Mouse (Mus musculus) layer of hippocampus, postnatal 14 days (tissue): ENCODE measurements around the gene C3. TPM values are rescaled to one million over a fixed set of nuclear protein-coding genes. Genes with fewer than 3 reads are reported as not detected.

ENCODE experiments used
- DNase-seq, 2 experiments: peaks; one replicate each; pipeline ENCODE4 v3.0.0; 2021 to 2022; ENCODE audit warnings: low spot score in 2 of 2, mixed read lengths in 1 of 2
- long read RNA-seq, 2 experiments: library from polyadenylated mRNA; stranded (forward); transcript quantifications; one replicate each; pipeline ENCODE4 v2.0.0; 2021
- total RNA-seq, 2 experiments: library from RNA; stranded (reverse); gene quantifications; 2 replicates each; pipeline ENCODE4 v1.2.3; 2021

Gene C3
- total RNA-seq: 1 to 10 TPM; 1.6 to 4.2 TPM
- long read RNA-seq, experiment 1, partial matches to known transcripts: 2 of 2 reads
- long read RNA-seq, experiment 1, other reads (novel, unspliced or antisense): 0 of 2 reads
- long read RNA-seq, experiment 2, full-length matches to known transcripts: 2 of 2 reads
- long read RNA-seq, experiment 2, partial matches to known transcripts: 0 of 2 reads
- long read RNA-seq, experiment 2, other reads (novel, unspliced or antisense): 0 of 2 reads

DNA sequence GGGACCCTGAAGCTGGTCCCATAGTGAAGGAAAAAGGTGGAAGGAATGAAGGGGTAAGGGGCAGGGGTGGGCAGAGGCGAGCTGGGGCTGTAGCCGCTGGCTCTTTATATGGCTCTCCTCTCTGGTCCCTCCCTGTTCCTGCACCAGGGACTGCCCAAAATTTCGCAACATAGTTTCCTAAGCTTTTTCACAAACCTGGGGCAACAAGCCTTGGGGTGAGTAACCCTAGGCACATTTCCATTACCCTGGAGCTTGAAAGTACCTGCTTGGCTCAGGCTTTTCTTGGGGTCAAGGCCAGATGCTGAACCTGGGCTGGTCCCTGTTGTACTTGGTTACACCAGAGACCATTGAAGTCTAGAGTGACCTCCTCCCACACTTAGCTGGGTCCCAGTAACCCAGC is at the start of gene C3:
Gene C3, minus strand, starts transcription at position 123 of the 400 bp plus-strand sequence.
- no peak for DNase-seq

- peak; percentile 75 to 78 for DNase-seq
These were observed 48.7 kb upstream of the C3 start for GRCm38 (mm10) chr17:57276634-57277121.

- no peak for DNase-seq
These were observed 48.0 kb upstream of the C3 start for GRCm38 (mm10) chr17:57275997-57276351.

GRCm38 (mm10) chr17:57275111-57275996 is 47.4 kb upstream of the C3 start:
- peak; percentile 52 to 60 for DNase-seq

- no peak for DNase-seq
These were observed 46.8 kb upstream of the C3 start for GRCm38 (mm10) chr17:57274686-57275085.

DNA sequence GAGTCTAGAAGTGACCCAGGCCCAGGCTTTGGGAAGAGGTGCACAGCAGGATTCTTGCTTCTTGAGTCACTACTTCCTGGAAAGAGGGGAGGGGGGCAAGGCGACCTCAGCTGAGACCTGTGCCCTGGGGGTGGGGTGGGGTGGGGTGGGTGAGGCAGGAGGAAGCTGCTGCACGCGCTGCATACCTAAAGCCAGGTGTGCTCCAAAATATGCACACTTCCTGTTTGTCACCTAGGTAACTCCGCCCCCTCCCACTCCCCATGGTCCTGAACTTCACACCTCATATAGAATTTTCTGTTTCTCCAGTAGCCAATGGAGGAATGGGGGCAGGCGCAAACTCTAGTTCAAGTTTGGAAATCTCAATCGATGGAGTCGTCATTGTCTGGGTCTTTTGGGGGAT is 45.9 kb upstream of the C3 start:
- no peak for DNase-seq

DNA sequence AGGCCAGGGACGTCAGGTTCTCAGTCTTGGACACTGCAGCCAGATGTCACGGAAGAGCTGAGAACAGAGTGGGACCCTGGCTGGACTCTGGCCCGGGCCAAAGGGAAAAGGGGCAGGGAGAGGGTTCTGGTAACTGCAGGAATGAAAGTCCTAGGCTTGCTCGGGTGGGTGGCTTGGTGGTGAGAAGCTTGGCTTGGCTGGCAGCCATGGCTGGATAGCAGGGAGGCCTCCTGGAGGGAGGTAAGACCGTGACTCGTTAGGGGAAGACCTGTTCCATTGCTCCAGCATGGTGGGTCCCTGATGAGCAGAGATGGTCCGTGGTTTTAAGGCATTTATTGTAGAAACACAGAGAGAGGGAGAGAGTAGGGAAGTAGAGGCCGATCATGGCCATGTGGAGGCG is 43.4 kb upstream of the C3 start:
- no peak for DNase-seq

DNA sequence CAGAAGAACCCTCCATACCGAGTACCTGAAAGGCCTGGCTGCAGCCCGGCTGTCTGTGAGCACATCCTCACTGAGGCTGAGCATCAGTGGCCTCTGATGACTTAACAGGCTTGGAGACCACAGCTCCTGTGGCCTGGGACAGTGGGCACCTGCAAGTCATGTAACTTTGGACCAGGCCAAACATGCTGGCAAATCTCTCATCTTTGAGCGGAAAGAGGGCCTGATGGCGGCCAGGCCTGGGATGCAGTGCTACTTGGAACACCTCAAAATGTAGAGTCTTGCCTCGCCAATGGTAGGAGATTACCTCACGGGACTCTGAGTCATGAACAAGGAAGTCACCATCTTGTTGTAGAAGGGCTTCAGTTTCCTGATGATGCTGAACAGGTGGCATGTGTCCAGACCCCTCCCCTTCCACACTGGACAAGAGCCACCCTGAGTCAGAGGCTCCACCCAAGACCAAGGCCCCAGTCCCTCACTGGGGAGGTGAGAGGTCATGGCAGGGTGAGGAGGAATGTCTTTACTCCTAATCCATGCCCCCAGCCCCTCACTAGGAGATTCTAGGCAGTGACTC is 39.7 kb upstream of the C3 start:
- no peak for DNase-seq

DNA sequence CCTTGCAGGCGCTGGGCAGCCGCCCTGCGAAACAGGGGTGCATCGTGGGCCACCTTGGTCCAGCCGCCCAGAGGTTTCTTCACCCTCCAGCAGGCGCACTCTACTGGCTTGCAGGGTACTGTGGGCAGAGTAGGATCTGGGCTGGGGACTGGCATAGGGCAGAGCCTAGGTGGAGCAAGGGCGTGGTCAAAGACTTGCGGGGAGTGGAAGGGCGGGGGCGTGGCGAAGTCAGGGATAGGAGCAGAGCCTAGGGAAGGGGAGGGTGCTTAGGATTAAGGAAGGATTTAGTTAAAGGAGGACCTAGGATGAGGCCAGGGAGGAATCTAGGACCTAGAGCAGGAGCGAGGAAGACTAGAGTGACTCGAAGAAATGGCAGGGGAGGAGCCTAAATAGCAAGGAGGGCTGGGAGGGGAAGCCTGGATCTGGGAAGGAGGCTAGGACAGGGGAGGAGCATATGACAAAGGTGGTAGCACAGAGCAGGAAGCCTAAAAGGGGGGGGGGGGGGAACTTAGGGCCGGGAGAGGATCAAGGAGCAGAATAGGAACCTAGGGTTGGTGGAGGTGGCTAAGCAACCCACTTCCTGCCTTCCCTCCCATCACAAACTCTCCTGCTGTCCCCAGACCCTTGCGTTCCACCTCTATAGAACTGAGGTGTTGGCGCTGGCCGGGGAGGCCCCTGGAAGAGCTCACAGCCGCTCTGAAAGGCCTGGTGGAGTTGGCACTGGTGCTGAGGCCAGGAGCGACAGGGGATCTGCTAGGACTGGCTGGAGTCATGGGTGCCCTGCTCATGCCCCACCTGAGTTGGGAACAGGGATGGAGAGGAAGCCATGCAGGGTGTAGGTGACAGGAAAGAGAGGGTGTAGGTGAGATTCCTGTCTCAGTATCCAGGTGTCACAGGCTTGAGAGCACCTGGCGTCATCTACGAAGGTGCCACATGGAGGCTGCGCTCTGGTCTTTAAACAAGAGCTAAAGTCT is 37.3 kb upstream of the C3 start:
- DNase-seq: no peak

DNA sequence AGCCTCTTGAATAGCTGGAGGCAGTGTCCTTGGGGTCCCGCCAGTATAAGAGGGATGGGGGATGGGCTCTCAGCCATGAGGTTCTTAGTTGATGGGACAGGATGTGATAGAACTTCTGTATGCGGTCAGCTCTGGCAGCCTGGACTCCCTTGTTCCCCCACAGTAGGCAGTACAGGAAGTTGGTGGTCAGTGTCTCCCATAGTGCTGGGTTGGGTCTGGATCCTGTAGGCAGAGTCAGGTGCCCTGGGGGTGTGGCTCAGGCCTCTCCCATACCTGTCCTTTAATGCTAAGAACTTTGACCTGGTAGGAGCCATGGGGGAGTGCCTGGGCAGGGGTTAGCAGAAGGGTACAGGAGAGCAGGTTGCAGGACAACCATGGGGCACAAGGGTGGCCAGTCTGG is 36.2 kb upstream of the C3 start:
- DNase-seq: no peak

- DNase-seq: no peak
These were observed 35.1 kb upstream of the C3 start for GRCm38 (mm10) chr17:57262901-57263550.

DNA sequence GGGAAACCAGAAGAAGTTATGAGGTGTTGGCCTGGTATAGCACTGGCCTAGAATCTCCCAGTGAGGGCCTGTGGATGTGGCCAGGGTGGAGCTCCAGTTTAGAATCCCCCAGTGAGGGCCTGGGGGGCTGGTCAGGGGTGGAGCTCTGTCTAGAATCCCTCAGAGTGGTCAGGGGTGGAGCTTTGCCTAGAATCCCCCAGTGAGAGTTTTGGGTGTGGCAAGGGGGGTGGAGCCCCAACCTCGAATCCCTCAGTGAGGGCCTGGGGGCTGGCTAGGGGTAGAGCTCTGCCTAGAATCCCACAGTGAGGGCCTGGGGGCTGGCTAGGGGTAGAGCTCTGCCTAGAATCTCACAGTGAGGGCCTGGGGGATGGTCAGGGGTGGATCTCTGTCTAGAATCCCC is 33.9 kb upstream of the C3 start:
- DNase-seq: no peak

DNA sequence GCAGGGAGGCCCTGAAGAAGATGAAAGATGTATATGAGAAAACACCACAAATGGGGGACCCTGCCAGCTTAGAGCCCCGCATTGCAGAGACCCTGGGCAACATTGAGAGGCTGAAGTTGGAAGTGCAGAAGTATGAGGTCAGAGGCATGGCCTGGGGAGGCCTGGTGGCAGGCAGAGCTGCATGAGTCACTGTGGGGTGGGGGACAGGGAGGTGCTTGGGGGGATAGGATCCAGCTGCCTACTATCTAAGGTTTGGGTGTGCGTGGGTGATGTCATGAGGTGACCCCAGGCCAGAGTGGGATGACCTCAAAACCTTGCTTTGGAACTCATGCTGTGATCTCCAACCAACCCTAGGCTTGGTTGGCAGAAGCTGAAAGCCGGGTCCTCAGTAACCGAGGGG is 33.4 kb upstream of the C3 start:
- DNase-seq: no peak

GRCm38 (mm10) chr17:57260351-57260750 is 32.4 kb upstream of the C3 start:
- DNase-seq: no peak

- no peak for DNase-seq
These were observed 31.8 kb upstream of the C3 start for GRCm38 (mm10) chr17:57259742-57260141.

DNA sequence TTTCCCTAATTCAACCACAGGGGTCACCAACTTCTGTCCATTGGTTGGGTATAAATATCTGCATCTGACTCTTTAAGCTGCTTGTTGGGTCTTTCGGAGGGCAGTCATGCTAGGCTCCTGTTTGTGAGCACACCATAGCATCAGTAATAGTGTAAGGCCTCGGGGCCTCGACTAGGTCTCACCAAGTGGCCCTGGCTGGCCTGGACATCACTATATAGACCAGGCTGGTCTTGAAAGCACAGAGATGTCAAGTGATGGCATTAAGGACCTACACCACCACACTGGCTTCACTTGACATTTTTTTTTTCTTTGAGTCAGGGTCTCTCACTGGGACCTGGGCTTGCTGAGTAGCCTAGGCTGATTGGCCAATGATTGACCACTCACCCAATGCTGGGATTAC is 30.3 kb upstream of the C3 start:
- DNase-seq: no peak

DNA sequence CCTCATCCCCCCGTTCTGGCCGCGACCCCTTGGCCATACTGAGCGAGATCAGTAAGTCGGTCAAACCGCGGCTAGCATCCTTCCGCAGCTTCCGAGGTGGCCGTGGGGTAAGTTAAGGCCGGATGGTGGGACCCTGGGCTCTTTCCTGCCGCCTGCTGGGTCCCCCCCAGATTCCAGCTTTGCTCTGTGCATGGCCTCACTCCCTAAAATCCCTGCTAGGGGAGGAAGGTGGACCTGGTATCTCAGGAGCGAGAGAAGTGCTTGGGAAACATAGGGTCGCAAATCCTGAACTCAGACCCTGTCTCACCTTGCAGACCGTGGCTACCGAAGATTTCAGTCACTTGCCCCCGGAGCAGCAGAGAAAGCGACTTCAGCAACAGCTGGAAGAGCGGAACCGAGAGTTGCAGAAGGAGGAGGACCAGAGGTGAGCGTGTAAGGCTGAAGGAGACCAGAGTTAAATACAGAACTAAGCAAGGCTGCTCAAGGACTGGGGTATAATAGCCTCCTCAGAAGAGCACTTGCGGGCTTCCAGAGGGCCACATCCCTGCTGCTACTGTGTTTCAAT is 29.1 kb upstream of the C3 start:
- DNase-seq: no peak

DNA sequence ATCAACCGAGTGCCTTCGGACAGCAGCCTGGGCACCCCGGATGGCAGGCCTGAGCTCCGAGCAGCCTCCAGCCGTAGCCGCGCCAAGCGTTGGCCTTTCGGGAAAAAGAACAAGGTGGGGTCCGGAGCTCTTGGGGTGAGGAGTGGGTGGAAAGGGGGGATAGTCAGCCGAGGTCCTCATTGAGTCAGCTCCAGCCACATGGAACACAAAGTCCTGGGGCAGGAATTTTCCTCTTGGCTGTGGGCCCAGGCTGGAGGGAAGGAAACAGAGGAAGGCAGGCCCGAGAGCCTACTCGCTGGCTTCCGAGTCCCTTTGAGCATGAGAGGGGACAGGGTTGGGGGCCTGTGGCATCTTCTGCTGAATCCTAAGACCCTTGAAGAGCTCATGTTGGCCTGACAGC is 27.4 kb upstream of the C3 start:
- no peak for DNase-seq

DNA sequence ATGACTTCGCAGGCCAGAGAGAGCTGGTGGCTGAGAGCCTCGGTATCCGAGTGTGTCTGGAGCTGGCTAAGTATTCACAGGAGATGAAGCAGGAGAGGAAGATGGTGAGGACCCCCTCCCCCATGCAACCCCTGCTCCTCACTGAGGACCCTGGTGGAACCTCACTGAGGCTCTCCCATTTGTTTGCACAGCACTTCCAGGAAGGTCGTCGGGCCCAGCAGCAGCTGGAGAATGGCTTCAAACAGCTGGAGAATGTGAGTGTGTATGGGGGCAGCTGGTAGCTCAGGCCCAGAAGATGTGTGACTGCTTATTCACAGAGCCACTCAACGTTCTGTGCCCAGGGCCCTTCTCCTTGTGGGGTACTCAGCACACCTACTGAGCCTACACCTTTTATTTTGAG is 25.4 kb upstream of the C3 start:
- no peak for DNase-seq

DNA sequence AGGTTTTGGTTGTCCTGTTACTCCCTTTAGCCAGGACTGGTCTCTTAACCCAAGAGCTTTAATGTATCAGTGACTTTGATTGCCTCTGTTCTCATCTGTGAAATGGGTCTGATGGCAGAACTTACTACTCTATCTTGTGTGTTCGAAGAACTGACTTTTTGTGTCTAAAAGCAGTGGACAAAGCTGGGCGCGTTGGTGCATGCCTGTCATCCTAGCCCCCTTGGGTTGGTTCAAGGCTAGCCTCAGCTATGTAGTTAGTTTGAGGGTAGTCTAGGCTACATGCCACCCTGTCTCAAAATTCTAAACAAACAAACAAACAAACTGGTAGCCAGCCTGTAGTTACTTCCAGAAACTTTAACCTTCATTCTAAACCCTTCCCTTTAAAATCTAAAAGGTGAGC is 23.5 kb upstream of the C3 start:
- DNase-seq: no peak
